Mouse (Mus musculus) stomach, postnatal 0 days (tissue): ENCODE data around the gene Setdb1. TPM values are rescaled to one million over a fixed set of nuclear protein-coding genes. Genes with fewer than 3 reads are reported as not detected.
A peak's percentile ranks its signal among the peaks of the same experiment; 100 is the strongest.
"Not testable (repeated sequence)": the region's sequence is repeated elsewhere in the genome, so short reads cannot be mapped to it uniquely, and the experiment has no call there.

Source experiments
- ATAC-seq: fragments of 200-750 bp; cut with Nextera tagmentation; 2 replicates; pipeline ENCODE4 v1.8.0; 2017; ENCODE audit not compliant: low FRiP score, low TSS enrichment
- DNase-seq: peaks from one replicate; pipeline ENCODE4 v3.0.0-alpha.2; 2016; ENCODE audit warnings: low spot score
- H3K27ac ChIP-seq: fragments of 300-500 bp; sonication (generic); replicated peaks from 2 replicates; pipeline ENCODE4 v1.5.1; 2014; ENCODE audit warnings: mild to moderate bottlenecking, control low read depth
- H3K27me3 ChIP-seq: fragments of 300-500 bp; sonication (generic); 2 replicates; pipeline ENCODE4 v1.6.1; 2014; ENCODE audit warnings: low read length; ENCODE audit not compliant: control insufficient read depth, insufficient read depth
- H3K36me3 ChIP-seq: fragments of 300-500 bp; sonication (generic); 2 replicates; pipeline ENCODE4 v1.6.1; 2014; ENCODE audit warnings: low read length, mixed read lengths; ENCODE audit not compliant: control insufficient read depth, insufficient read depth
- H3K4me1 ChIP-seq: fragments of 300-500 bp; sonication (generic); replicated peaks from 2 replicates; pipeline ENCODE4 v1.6.1; 2014; ENCODE audit warnings: antibody characterized with exemption; ENCODE audit not compliant: control insufficient read depth, insufficient read depth
- H3K4me2 ChIP-seq: fragments of 300-500 bp; sonication (generic); replicated peaks from 2 replicates; pipeline ENCODE4 v1.6.1; 2014; ENCODE audit warnings: low read depth, mild to moderate bottlenecking, control low read depth, moderate library complexity
- H3K4me3 ChIP-seq: fragments of 300-500 bp; sonication (generic); 2 replicates; pipeline ENCODE4 v1.5.1; 2014; ENCODE audit warnings: low read depth, low read length, control low read depth
- H3K9ac ChIP-seq: fragments of 300-500 bp; sonication (generic); 2 replicates; pipeline ENCODE4 v1.6.1; 2014; ENCODE audit warnings: mild to moderate bottlenecking, low read length, control low read depth, mixed read lengths
- H3K9me3 ChIP-seq: fragments of 300-500 bp; sonication (generic); 2 replicates; pipeline ENCODE4 v1.6.1; 2016; ENCODE audit warnings: low read length; ENCODE audit not compliant: control insufficient read depth
- CTCF ChIP-seq: IDR thresholded peaks from 2 replicates; pipeline ENCODE4 v1.5.1; 2016; ENCODE audit warnings: antibody characterized with exemption, low read depth, mild to moderate bottlenecking, moderate library complexity
- EP300 ChIP-seq: optimal IDR thresholded peaks from 2 replicates; pipeline ENCODE3; 2016; ENCODE audit warnings: antibody characterized with exemption
- WGBS: fragments of 180-500 bp; shearing (Covaris S2); extraction: QIAGEN DNeasy Blood & Tissue Kit; methylation state at CpG from one replicate; pipeline ENCODE4 v1.1.7; 2014; 5-methylcytosine and 5-hydroxymethylcytosine counted together
- polyA plus RNA-seq: library from polyadenylated mRNA; unstranded; fragments of >200 nt; fragmentation: Nextera tagmentation; extraction: Ambion mirVana; gene quantifications from 2 replicates; pipeline ENCODE4 v1.2.1, GENCODE M21; 2015

Gene Setdb1
- 8.6 and 9.2 TPM in 2 replicates for polyA plus RNA-seq

- H3K4me1 ChIP-seq, H3K27ac ChIP-seq, H3K36me3 ChIP-seq, H3K27me3 ChIP-seq, H3K9me3 ChIP-seq: not testable (repeated sequence)
- H3K4me2 ChIP-seq = peak within 1 kb of the TSS; percentile 53
- peak; percentile 95 for DNase-seq
- H3K9ac ChIP-seq = peak within 1 kb of the TSS; percentile 53
- peak; percentile 97 for ATAC-seq
- WGBS = under 1% methylated on average over 29 of the region's 57 CpGs
- peak within 1 kb of the TSS; percentile 45 for H3K4me3 ChIP-seq
Observed at GRCm38 (mm10) chr3:95356701-95357449, at the start of gene Setdb1. Gene Setdb1 (minus strand): TSS chr3:95357202.

- H3K9ac ChIP-seq = no peak within 1 kb of the TSS
- H3K27ac ChIP-seq = no peak within 1 kb of the TSS
- ATAC-seq = no peak
- no peaks in the 10 kb centered on the region for H3K4me1 ChIP-seq
- H3K4me3 ChIP-seq = no peak within 1 kb of the TSS
- H3K36me3 ChIP-seq = no peaks in the 10 kb centered on the region
- TF ChIP-seq EP300 = no peak
- TF ChIP-seq CTCF = no peak
- H3K9me3 ChIP-seq = no peaks in the 10 kb centered on the region
- no peaks in the 10 kb centered on the region for H3K27me3 ChIP-seq
- 79% methylated on average over 3 of the region's 3 CpGs for WGBS
- no peak within 1 kb of the TSS for H3K4me2 ChIP-seq
- no peak for DNase-seq
Observed at GRCm38 (mm10) chr3:95402741-95403140, 45.7 kb upstream of the Setdb1 start, which contains the start of gene 4930558C23Rik. Gene 4930558C23Rik (minus strand): TSS chr3:95402841.

- 83% methylated on average over 4 of the region's 4 CpGs for WGBS
- DNase-seq = no peak
Observed at GRCm38 (mm10) chr3:95394385-95394784, 37.4 kb upstream of the Setdb1 start.

GRCm38 (mm10) chr3:95385401-95386075, 28.5 kb upstream of the Setdb1 start:
- Histone ChIP-seq H3K27ac (no peak overlapping the region), H3K27me3 (no peaks in the 10 kb centered on the region), H3K36me3 (no peaks in the 10 kb centered on the region), H3K4me2 (no peak overlapping the region), H3K4me3 (no peak overlapping the region), H3K9ac (no peak overlapping the region), H3K9me3 (no peaks in the 10 kb centered on the region), H3K4me1 (no peaks in the 10 kb centered on the region)
- WGBS = 66% methylated on average over 5 of the region's 5 CpGs
- TF ChIP-seq EP300 = no peak
- TF ChIP-seq CTCF = no peak
- DNase-seq (no peak), ATAC-seq (no peak)

More at GRCm38 (mm10) chr3:95394385-95394784, 37.4 kb upstream of the Setdb1 start:
- Histone ChIP-seq H3K9me3 (peaks cover 3% of the 10 kb centered on the region; the same call in 1 of the 2 replicates), H3K9ac (no peak overlapping the region), H3K27me3 (no peaks in the 10 kb centered on the region), H3K4me1 (no peaks in the 10 kb centered on the region), H3K4me2 (no peak overlapping the region), H3K4me3 (no peak overlapping the region), H3K36me3 (no peaks in the 10 kb centered on the region), H3K27ac (no peak overlapping the region)
- TF ChIP-seq CTCF = peak; percentile 64
- no peak for TF ChIP-seq EP300
- ATAC-seq = no peak

GRCm38 (mm10) chr3:95373208-95373607, 16.2 kb upstream of the Setdb1 start:
- H3K4me3 ChIP-seq = no peak overlapping the region
- TF ChIP-seq EP300 (no peak), CTCF (no peak)
- WGBS = 91% methylated on average over 8 of the region's 10 CpGs
- H3K9me3 ChIP-seq = 0 out of 2 replicates have a peak, but pooled peaks cover 2% of the 10 kb centered on the region
- DNase-seq (no peak), ATAC-seq (no peak)
- H3K27ac ChIP-seq = no peak overlapping the region
- no peaks in the 10 kb centered on the region for H3K36me3 ChIP-seq
- no peak overlapping the region for H3K4me2 ChIP-seq
- H3K9ac ChIP-seq = no peak overlapping the region
- no peaks in the 10 kb centered on the region for H3K27me3 ChIP-seq
- no peaks in the 10 kb centered on the region for H3K4me1 ChIP-seq

GRCm38 (mm10) chr3:95370101-95370500, 13.1 kb upstream of the Setdb1 start:
- Histone ChIP-seq H3K4me2 (no peak overlapping the region), H3K36me3 (no peaks in the 10 kb centered on the region), H3K27ac (no peak overlapping the region), H3K27me3 (no peaks in the 10 kb centered on the region), H3K9ac (no peak overlapping the region), H3K9me3 (no peaks in the 10 kb centered on the region), H3K4me3 (no peak overlapping the region), H3K4me1 (no peaks in the 10 kb centered on the region)
- DNase-seq (no peak), ATAC-seq (no peak)
- no peak for TF ChIP-seq CTCF
- no peak for TF ChIP-seq EP300

- not testable (repeated sequence) for ATAC-seq, H3K9me3 ChIP-seq, H3K9ac ChIP-seq, DNase-seq, H3K4me2 ChIP-seq, H3K27ac ChIP-seq, H3K27me3 ChIP-seq, H3K4me3 ChIP-seq, H3K4me1 ChIP-seq, H3K36me3 ChIP-seq
- WGBS = 69% methylated on average over 3 of the region's 3 CpGs
Observed at GRCm38 (mm10) chr3:95360276-95360675, 3.3 kb upstream of the Setdb1 start.
